In the genomic region with DNA sequence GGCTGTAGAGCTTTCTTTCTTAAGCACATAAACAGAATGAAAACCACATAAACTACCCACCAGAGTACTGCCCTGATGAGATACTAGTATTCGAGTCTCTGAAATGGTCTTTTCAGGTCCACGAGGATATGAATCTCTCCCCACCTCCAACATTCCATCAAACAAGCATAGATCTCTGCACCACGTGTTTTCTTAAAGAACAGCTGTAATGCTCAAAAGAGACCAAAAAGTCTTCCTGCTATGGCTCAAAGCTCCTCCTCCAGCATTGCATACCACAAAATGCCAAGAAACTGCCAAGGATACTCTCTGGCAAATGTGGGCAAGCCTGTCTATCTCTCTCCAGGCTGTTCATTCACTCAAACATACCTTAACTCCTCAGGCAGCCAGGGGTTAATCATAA, we compare ENCODE assay signal across 8 mouse cellular contexts. TPM values are rescaled to one million over a fixed set of nuclear protein-coding genes. Genes with fewer than 3 reads are reported as not detected.
DNase-seq lines count a peak whose midpoint lies in the region; ATAC-seq and TF ChIP-seq lines count a peak whose summit lies in the region.

No protein-coding gene starts in this region.

- ATAC-seq in kidney, embryonic 14.5 days (ENCODE audit: low FRiP score, low TSS enrichment), result no peak
- ATAC-seq in hindbrain, embryonic 15.5 days (ENCODE audit: low FRiP score, low read depth), result no peak
- no peak for ATAC-seq in midbrain, embryonic 16.5 days

- H3K4me2 ChIP-seq in kidney, embryonic 14.5 days (replicated peaks; ENCODE audit: low read depth, low read length), result peak overlapping the region; percentile 77
- H3K4me2 ChIP-seq in hindbrain, embryonic 15.5 days, result peak overlapping the region; percentile 65
- H3K4me2 ChIP-seq in midbrain, embryonic 16.5 days (ENCODE audit: low read length), result peak overlapping the region; percentile 53

- peak overlapping the region; percentile 92; the same call in 1 of the 2 replicates for H3K27ac ChIP-seq in kidney, embryonic 14.5 days (ENCODE audit: low read depth, low read length)
- no peak overlapping the region for H3K27ac ChIP-seq in bone marrow macrophage, adult 2 months (ENCODE audit: insufficient read depth, low read depth, low read length)
- H3K27ac ChIP-seq in hindbrain, embryonic 15.5 days (replicated peaks), result no peak overlapping the region
- H3K27ac ChIP-seq in midbrain, embryonic 16.5 days (ENCODE audit: low read length), result no peak overlapping the region

- H3K27me3 ChIP-seq in kidney, embryonic 14.5 days (ENCODE audit: control insufficient read depth, insufficient read depth, low read length), result no peaks in the 10 kb centered on the region
- no peaks in the 10 kb centered on the region for H3K27me3 ChIP-seq in hindbrain, embryonic 15.5 days
- no peaks in the 10 kb centered on the region for H3K27me3 ChIP-seq in midbrain, embryonic 16.5 days (ENCODE audit: control insufficient read depth, insufficient read depth, low read depth, low read length)

- H3K9me3 ChIP-seq in kidney, embryonic 14.5 days (ENCODE audit: control insufficient read depth, low read length), result no peaks in the 10 kb centered on the region
- no peaks in the 10 kb centered on the region for H3K9me3 ChIP-seq in hindbrain, embryonic 15.5 days
- no peaks in the 10 kb centered on the region for H3K9me3 ChIP-seq in midbrain, embryonic 16.5 days (replicated peaks; ENCODE audit: control insufficient read depth, low read length, poor library complexity, severe bottlenecking)

- no peak for TF ChIP-seq POLR2A in bone marrow macrophage, adult 2 months (IDR thresholded peaks at IDR 0.05; ENCODE audit: borderline replicate concordance, low read depth, low read length)

- DNase-seq in kidney, postnatal 25 days, result no peak
- no peak for DNase-seq in B cell, adult 2 months
- no peak for DNase-seq in embryo, embryonic 10.5 days (ENCODE audit: low spot score)
- no peak for DNase-seq in adipocyte (ENCODE audit: low spot score)

- H3K4me3 ChIP-seq in kidney, embryonic 14.5 days (ENCODE audit: low read length), result peak overlapping the region; percentile 59
- H3K4me3 ChIP-seq in bone marrow macrophage, adult 2 months (ENCODE audit: insufficient read depth, low read length), result peak overlapping the region; percentile 75
- peak overlapping the region; percentile 49 for H3K4me3 ChIP-seq in hindbrain, embryonic 15.5 days
- H3K4me3 ChIP-seq in midbrain, embryonic 16.5 days (ENCODE audit: low read depth, low read length), result peak overlapping the region; percentile 32

- WGBS in kidney, embryonic 14.5 days, result 12% methylated on average over 3 of the region's 3 CpGs
- WGBS in hindbrain, embryonic 15.5 days, result 22% methylated on average over 3 of the region's 3 CpGs
- WGBS in midbrain, embryonic 16.5 days, result 15% methylated on average over 3 of the region's 3 CpGs

- TF ChIP-seq CTCF in bone marrow macrophage, adult 2 months (IDR thresholded peaks at IDR 0.05; ENCODE audit: low read depth, low read length), result no peak

- H3K4me1 ChIP-seq in kidney, embryonic 14.5 days (ENCODE audit: control insufficient read depth, insufficient read depth, low read length), result peaks cover 37% of the 10 kb centered on the region
- peaks cover 12% of the 10 kb centered on the region for H3K4me1 ChIP-seq in bone marrow macrophage, adult 2 months (ENCODE audit: control insufficient read depth, insufficient read depth, low read length)
- H3K4me1 ChIP-seq in hindbrain, embryonic 15.5 days (replicated peaks), result peaks cover 11% of the 10 kb centered on the region
- H3K4me1 ChIP-seq in midbrain, embryonic 16.5 days (ENCODE audit: control insufficient read depth, insufficient read depth, low read length), result peaks cover 8% of the 10 kb centered on the region

- H3K36me3 ChIP-seq in kidney, embryonic 14.5 days (ENCODE audit: control insufficient read depth, insufficient read depth, low read length), result no peaks in the 10 kb centered on the region
- H3K36me3 ChIP-seq in hindbrain, embryonic 15.5 days, result no peaks in the 10 kb centered on the region
- H3K36me3 ChIP-seq in midbrain, embryonic 16.5 days (ENCODE audit: control insufficient read depth, insufficient read depth, low read length), result no peaks in the 10 kb centered on the region

- peak overlapping the region; percentile 65 for H3K9ac ChIP-seq in kidney, embryonic 14.5 days (ENCODE audit: low read depth, low read length)
- H3K9ac ChIP-seq in hindbrain, embryonic 15.5 days, result 0 out of 2 replicates have a peak overlapping the region, but pooled peaks have one; percentile 43
- H3K9ac ChIP-seq in midbrain, embryonic 16.5 days (ENCODE audit: low read depth, low read length), result no peak overlapping the region

RNA-seq across cellular contexts. Expression of gene Rbms2, which starts 4.8 kb away (rescaled TPM):
- polyA plus RNA-seq in kidney, embryonic 14.5 days (2014; fragmentation: Nextera tagmentation; extraction: Ambion mirVana), result 35.6 and 36.0 TPM in 2 replicates
- polyA plus RNA-seq in bone marrow macrophage, adult 2 months (2012; ENCODE audit: insufficient read depth, insufficient read length, missing spikeins), result 39.4 and 39.8 TPM in 2 replicates
- polyA plus RNA-seq in hindbrain, embryonic 15.5 days (2015; fragmentation: Nextera tagmentation; extraction: Ambion mirVana), result 10.2 and 10.3 TPM in 2 replicates
- 7.0 and 7.8 TPM in 2 replicates for polyA plus RNA-seq in midbrain, embryonic 16.5 days (2015; fragmentation: Nextera tagmentation; extraction: Ambion mirVana)

RNA-seq across cellular contexts. Expression of gene Gls2, which starts 19.0 kb away (rescaled TPM):
- polyA plus RNA-seq in kidney, embryonic 14.5 days (2014; fragmentation: Nextera tagmentation; extraction: Ambion mirVana), result 0.89 and 1.1 TPM in 2 replicates
- polyA plus RNA-seq in bone marrow macrophage, adult 2 months (2012; ENCODE audit: insufficient read depth, insufficient read length, missing spikeins), result not detected in 2 replicates
- 2.0 and 2.2 TPM in 2 replicates for polyA plus RNA-seq in hindbrain, embryonic 15.5 days (2015; fragmentation: Nextera tagmentation; extraction: Ambion mirVana)
- polyA plus RNA-seq in midbrain, embryonic 16.5 days (2015; fragmentation: Nextera tagmentation; extraction: Ambion mirVana), result 1.1 and 1.7 TPM in 2 replicates

RNA-seq across cellular contexts. Expression of gene Spryd4, which starts 36.3 kb away (rescaled TPM):
- 31.1 and 34.8 TPM in 2 replicates for polyA plus RNA-seq in kidney, embryonic 14.5 days (2014; fragmentation: Nextera tagmentation; extraction: Ambion mirVana)
- 5.3 and 6.1 TPM in 2 replicates for polyA plus RNA-seq in bone marrow macrophage, adult 2 months (2012; ENCODE audit: insufficient read depth, insufficient read length, missing spikeins)
- polyA plus RNA-seq in hindbrain, embryonic 15.5 days (2015; fragmentation: Nextera tagmentation; extraction: Ambion mirVana), result 20.6 and 21.0 TPM in 2 replicates
- polyA plus RNA-seq in midbrain, embryonic 16.5 days (2015; fragmentation: Nextera tagmentation; extraction: Ambion mirVana), result 19.6 and 22.1 TPM in 2 replicates

RNA-seq across cellular contexts. Expression of gene Mip, which starts 50.3 kb away (rescaled TPM):
- polyA plus RNA-seq in kidney, embryonic 14.5 days (2014; fragmentation: Nextera tagmentation; extraction: Ambion mirVana), result not detected in 2 replicates
- not detected in 2 replicates for polyA plus RNA-seq in bone marrow macrophage, adult 2 months (2012; ENCODE audit: insufficient read depth, insufficient read length, missing spikeins)
- 0.12 TPM in 1 of 2 replicates, not detected in the other for polyA plus RNA-seq in hindbrain, embryonic 15.5 days (2015; fragmentation: Nextera tagmentation; extraction: Ambion mirVana)
- polyA plus RNA-seq in midbrain, embryonic 16.5 days (2015; fragmentation: Nextera tagmentation; extraction: Ambion mirVana), result 0.11 and 0.24 TPM in 2 replicates

RNA-seq across cellular contexts. Expression of gene Timeless, which starts 56.6 kb away (rescaled TPM):
- polyA plus RNA-seq in kidney, embryonic 14.5 days (2014; fragmentation: Nextera tagmentation; extraction: Ambion mirVana), result 47.8 and 68.2 TPM in 2 replicates
- polyA plus RNA-seq in bone marrow macrophage, adult 2 months (2012; ENCODE audit: insufficient read depth, insufficient read length, missing spikeins), result 6.4 and 10.7 TPM in 2 replicates
- polyA plus RNA-seq in hindbrain, embryonic 15.5 days (2015; fragmentation: Nextera tagmentation; extraction: Ambion mirVana), result 22.4 and 23.3 TPM in 2 replicates
- polyA plus RNA-seq in midbrain, embryonic 16.5 days (2015; fragmentation: Nextera tagmentation; extraction: Ambion mirVana), result 15.6 and 16.1 TPM in 2 replicates
